Mouse (Mus musculus): ENCODE measurements around the gene Mphosph6.

Mphosph6 gene

GRCm38 (mm10) chr8:117801443-117802298 is at the start of gene Mphosph6:
Gene Mphosph6, minus strand, starts transcription at chr8:117801943.
- peak; percentile 96 for DNase-seq (ENCODE audit: low spot score)

GRCm38 (mm10) chr8:117850420-117850819 is 48.7 kb upstream of the Mphosph6 start:
- no peak for DNase-seq (ENCODE audit: low spot score)

- DNase-seq (ENCODE audit: low spot score), result no peak
These were observed 46.1 kb upstream of the Mphosph6 start for GRCm38 (mm10) chr8:117847865-117848264.

- DNase-seq (ENCODE audit: low spot score), result peak; percentile 13
These were observed 42.0 kb upstream of the Mphosph6 start for GRCm38 (mm10) chr8:117843694-117844093.

GRCm38 (mm10) chr8:117813524-117813923 is 11.8 kb upstream of the Mphosph6 start:
- peak; percentile 57 for DNase-seq (ENCODE audit: low spot score)

- no peak for DNase-seq (ENCODE audit: low spot score)
These were observed 8.9 kb upstream of the Mphosph6 start for GRCm38 (mm10) chr8:117810676-117811075.

GRCm38 (mm10) chr8:117805419-117805818 is 3.7 kb upstream of the Mphosph6 start:
- no peak for DNase-seq (ENCODE audit: low spot score)

- DNase-seq (ENCODE audit: low spot score), result no peak
These were observed 551 bp upstream of the Mphosph6 start for GRCm38 (mm10) chr8:117802299-117802689.

- no peak for DNase-seq (ENCODE audit: low spot score)
These were observed 3.7 kb downstream of the Mphosph6 start for GRCm38 (mm10) chr8:117798066-117798465.

GRCm38 (mm10) chr8:117796464-117796863 is 5.3 kb downstream of the Mphosph6 start:
- no peak for DNase-seq (ENCODE audit: low spot score)

GRCm38 (mm10) chr8:117794581-117794980 is 7.2 kb downstream of the Mphosph6 start:
- DNase-seq (ENCODE audit: low spot score), result no peak

- no peak for DNase-seq (ENCODE audit: low spot score)
These were observed 9.1 kb downstream of the Mphosph6 start for GRCm38 (mm10) chr8:117792616-117793144.

GRCm38 (mm10) chr8:117786428-117786827 is 15.3 kb downstream of the Mphosph6 start:
- DNase-seq (ENCODE audit: low spot score), result no peak

GRCm38 (mm10) chr8:117783021-117783420 is 18.7 kb downstream of the Mphosph6 start:
- no peak for DNase-seq (ENCODE audit: low spot score)

- no peak for DNase-seq (ENCODE audit: low spot score)
These were observed 20.2 kb downstream of the Mphosph6 start for GRCm38 (mm10) chr8:117781375-117782129.

GRCm38 (mm10) chr8:117779344-117779743 is 22.4 kb downstream of the Mphosph6 start:
- no peak for DNase-seq (ENCODE audit: low spot score)

GRCm38 (mm10) chr8:117778531-117779322 is 23.0 kb downstream of the Mphosph6 start:
- no peak for DNase-seq (ENCODE audit: low spot score)

- no peak for DNase-seq (ENCODE audit: low spot score)
These were observed 25.7 kb downstream of the Mphosph6 start for GRCm38 (mm10) chr8:117776075-117776474.

GRCm38 (mm10) chr8:117775626-117776025 is 26.1 kb downstream of the Mphosph6 start:
- DNase-seq (ENCODE audit: low spot score), result no peak

GRCm38 (mm10) chr8:117772597-117772996 is 29.1 kb downstream of the Mphosph6 start:
- DNase-seq (ENCODE audit: low spot score), result no peak

GRCm38 (mm10) chr8:117772126-117772525 is 29.6 kb downstream of the Mphosph6 start:
- no peak for DNase-seq (ENCODE audit: low spot score)

Measured in testis, postnatal 14 days (tissue).